Mouse (Mus musculus) small intestine, adult 10 weeks (tissue): ENCODE data around the gene Glp2r. TPM values are rescaled to one million over a fixed set of nuclear protein-coding genes. Genes with fewer than 3 reads are reported as not detected.

Source experiments
- polyA plus RNA-seq: library from polyadenylated mRNA; stranded (reverse); fragments of 350-450 nt; fragmentation: Illumina TruSeq; extraction: RNeasy Lipid Tissue Mini Kit (QIAGEN cat#74804); gene quantifications from one replicate; pipeline ENCODE4 v1.2.3, GENCODE M21; 2014; ENCODE audit warnings: low replicate concordance

Gene Glp2r
- polyA plus RNA-seq = 6.0 TPM

DNA sequence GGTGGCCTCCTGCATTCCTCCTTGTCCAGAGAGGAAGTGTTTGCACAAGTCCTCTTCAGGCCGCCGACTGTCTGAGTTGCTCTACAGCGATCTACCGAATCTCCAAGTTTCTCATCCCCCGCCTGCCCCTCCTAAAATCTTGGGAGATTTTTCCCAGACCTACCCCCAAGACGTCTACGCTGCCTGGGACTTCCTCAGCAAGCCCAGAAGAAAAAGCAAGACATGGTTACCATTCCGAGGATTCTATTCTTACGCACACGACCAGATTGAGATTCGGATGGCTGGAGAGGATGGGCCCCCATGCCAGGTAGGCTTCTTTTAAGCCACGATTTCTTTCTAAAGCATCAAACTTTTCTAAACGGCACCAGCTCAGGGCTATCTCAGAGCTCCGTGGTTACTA lies at the start of gene Glp2r:
TSS of gene Glp2r (minus strand) at position 101 of the 400 bp plus-strand sequence.

DNA sequence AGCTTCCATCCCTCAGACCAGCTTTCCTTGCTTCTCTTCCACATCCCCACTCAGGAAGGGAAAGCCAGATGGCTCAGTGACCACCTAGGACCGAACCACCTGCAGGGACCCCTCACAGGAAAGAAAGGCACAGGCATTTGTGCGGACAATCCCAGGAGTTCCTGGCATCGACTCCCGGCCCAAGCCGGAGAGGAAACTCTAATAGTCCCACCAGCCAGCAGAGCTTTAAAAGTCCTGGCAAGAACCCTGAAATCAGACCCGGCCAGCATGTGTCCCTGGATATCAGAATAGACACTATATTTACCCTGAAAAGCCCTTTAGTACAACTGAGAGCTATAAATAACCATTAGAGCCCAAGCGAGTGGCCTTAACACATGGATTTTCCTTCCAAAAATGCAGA lies 27.0 kb upstream of the Glp2r start, which contains the start of gene Dhrs7c:
TSS of gene Dhrs7c (plus strand) at position 257 of the 400 bp plus-strand sequence.

DNA sequence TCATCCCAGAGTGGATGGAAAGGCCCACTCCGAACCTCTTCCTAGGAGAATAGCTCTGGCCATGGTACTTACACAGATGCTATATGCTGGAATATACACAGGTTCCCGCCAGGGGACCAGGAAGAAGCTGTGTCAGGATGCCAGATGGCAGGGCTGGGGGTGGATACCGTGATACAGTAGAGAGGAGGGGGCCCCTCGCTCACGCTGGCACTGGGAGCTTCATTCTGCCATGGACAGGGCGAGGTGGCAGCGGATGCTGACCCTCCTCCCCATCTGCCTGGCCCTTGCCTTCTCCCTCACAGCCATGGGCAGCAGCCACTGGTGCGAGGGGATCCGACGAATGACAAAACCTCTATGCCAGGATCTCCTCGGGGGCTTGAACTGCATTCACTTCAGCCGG lies 3.4 kb upstream of the Glp2r start, which contains the start of gene Gsg1l2:
TSS of gene Gsg1l2 (plus strand) at position 230 of the 400 bp plus-strand sequence.

DNA sequence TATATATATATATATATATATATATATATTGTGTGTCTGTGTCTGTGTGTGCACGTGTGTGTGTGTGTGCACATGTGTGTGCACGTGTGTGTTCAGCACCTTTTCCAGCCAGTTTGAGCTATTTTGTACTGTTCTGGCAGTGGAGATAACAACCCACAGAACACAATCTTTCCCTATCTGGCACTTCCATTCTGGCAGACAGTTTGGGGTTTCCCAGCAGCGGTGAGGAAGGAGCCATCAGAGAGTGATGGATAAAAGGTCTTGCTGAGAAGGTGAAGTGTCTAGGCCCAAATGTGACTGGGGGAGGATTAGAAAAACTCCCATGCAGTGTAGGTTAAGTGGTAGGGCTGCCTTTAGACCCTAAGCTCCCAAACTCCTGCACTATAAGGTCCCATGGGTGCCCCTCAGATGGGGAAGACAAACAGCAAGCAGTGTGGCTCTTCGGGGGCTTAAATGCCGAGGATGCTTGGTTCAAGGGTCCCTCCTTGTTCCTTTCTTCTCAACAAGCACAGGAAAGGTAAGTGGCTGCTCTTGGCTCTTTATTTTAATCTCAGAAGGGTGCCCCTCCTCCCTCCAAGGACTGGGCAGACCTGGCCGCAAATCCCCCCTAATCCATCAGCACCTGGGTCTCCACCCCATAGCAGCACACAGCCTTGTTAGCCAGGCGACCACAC lies 76.1 kb downstream of the Glp2r start, which contains the start of gene Rcvrn:
TSS of gene Rcvrn (plus strand) at position 624 of the 674 bp plus-strand sequence.

Other genes with a start within 250 kb of the Glp2r start
- gene Rcvrn, start 75.8 kb downstream of the Glp2r start, polyA plus RNA-seq = not detected
- not detected for gene Gsg1l2, start 3.5 kb upstream of the Glp2r start, polyA plus RNA-seq
- gene Dhrs7c, start 27.0 kb upstream of the Glp2r start, polyA plus RNA-seq = not detected
- gene Usp43, start 151.0 kb upstream of the Glp2r start, polyA plus RNA-seq = 2.5 TPM
- not detected for gene Cfap52, start 194.5 kb upstream of the Glp2r start, polyA plus RNA-seq
- 17.7 TPM for gene Stx8, start 195.0 kb upstream of the Glp2r start, polyA plus RNA-seq